In genomic region chr7:64424861-64425260, GRCm38 (mm10) we compare ENCODE assay signal across 12 mouse cellular contexts. TPM values are rescaled to one million over a fixed set of nuclear protein-coding genes. Genes with fewer than 3 reads are reported as not detected.
DNase-seq lines count a peak whose midpoint lies in the region; ATAC-seq and TF ChIP-seq lines count a peak whose summit lies in the region.
"Had no signal": no experiment of that assay in that cellular context is flagged by ENCODE, and none has a peak within 500 bp of the region (broad histone marks: within the 10 kb centered on the region; RNA-seq: fewer than 3 reads in every experiment).

No protein-coding gene starts in this region.

- no peak overlapping the region for H3K4me3 ChIP-seq in hindbrain, embryonic 11.5 days (ENCODE audit: low read depth, low read length)
- no peak overlapping the region for H3K4me3 ChIP-seq in hindbrain, embryonic 10.5 days
- H3K4me3 ChIP-seq in liver, postnatal 0 days (ENCODE audit: low read depth, low read length), result no peak overlapping the region
- no peak overlapping the region for H3K4me3 ChIP-seq in liver, embryonic 11.5 days (ENCODE audit: low read depth, low read length)
- H3K4me3 ChIP-seq: heart, embryonic 10.5 days; liver, embryonic 12.5 days had no signal

- WGBS in hindbrain, embryonic 11.5 days, result 64% methylated on average over 5 of the region's 5 CpGs
- 65% methylated on average over 5 of the region's 5 CpGs for WGBS in hindbrain, embryonic 10.5 days
- 60% methylated on average over 5 of the region's 5 CpGs for WGBS in liver, postnatal 0 days (ENCODE audit: insufficient replicate concordance)
- WGBS in liver, embryonic 11.5 days, result 69% methylated on average over 5 of the region's 5 CpGs

- no peaks in the 10 kb centered on the region for H3K9me3 ChIP-seq in hindbrain, embryonic 11.5 days (ENCODE audit: control insufficient read depth, low read length)
- H3K9me3 ChIP-seq in hindbrain, embryonic 10.5 days, result no peaks in the 10 kb centered on the region
- H3K9me3 ChIP-seq in liver, postnatal 0 days (ENCODE audit: low read length), result no peaks in the 10 kb centered on the region
- H3K9me3 ChIP-seq in liver, embryonic 11.5 days (ENCODE audit: control insufficient read depth, low read length), result no peaks in the 10 kb centered on the region
- H3K9me3 ChIP-seq: heart, embryonic 10.5 days; liver, embryonic 12.5 days had no signal

- H3K4me2 ChIP-seq in hindbrain, embryonic 11.5 days (replicated peaks; ENCODE audit: low read depth, low read length), result no peak overlapping the region
- no peak overlapping the region for H3K4me2 ChIP-seq in liver, postnatal 0 days (ENCODE audit: low read depth, low read length)
- H3K4me2 ChIP-seq in liver, embryonic 11.5 days, result no peak overlapping the region
- H3K4me2 ChIP-seq: liver, embryonic 12.5 days; midbrain, embryonic 11.5 days had no signal

- H3K27ac ChIP-seq in hindbrain, embryonic 11.5 days (ENCODE audit: low read depth, low read length), result no peak overlapping the region
- no peak overlapping the region for H3K27ac ChIP-seq in hindbrain, embryonic 10.5 days
- H3K27ac ChIP-seq in liver, postnatal 0 days (ENCODE audit: low read depth), result no peak overlapping the region
- H3K27ac ChIP-seq in liver, embryonic 11.5 days (ENCODE audit: low read depth, low read length), result no peak overlapping the region
- H3K27ac ChIP-seq: heart, embryonic 10.5 days; liver, embryonic 12.5 days had no signal

- DNase-seq in hindbrain, embryonic 11.5 days (ENCODE audit: low spot score), result peak; percentile 12
- DNase-seq in hindbrain, embryonic 10.5 days (ENCODE audit: low spot score), result no peak
- no peak for DNase-seq in liver, postnatal 0 days
- DNase-seq in liver, embryonic 11.5 days (ENCODE audit: low spot score), result no peak
- peak; percentile 62 to 65 for DNase-seq in cerebellum, adult 18-20 months
- peak; percentile 75 for DNase-seq in retina, postnatal 1 day
- DNase-seq in heart, postnatal 10 days, result no peak
- no peak for DNase-seq in right cerebral cortex, postnatal 4 days

- no peak for TF ChIP-seq EP300 in liver, postnatal 0 days (IDR thresholded peaks at IDR 0.05; ENCODE audit: low read depth)

- TF ChIP-seq CTCF in liver, postnatal 0 days (IDR thresholded peaks at IDR 0.05; ENCODE audit: low read depth), result peak; percentile 32

- no peak overlapping the region for H3K9ac ChIP-seq in hindbrain, embryonic 11.5 days (ENCODE audit: low read depth, low read length)
- H3K9ac ChIP-seq in liver, postnatal 0 days (replicated peaks), result no peak overlapping the region
- H3K9ac ChIP-seq in liver, embryonic 11.5 days (ENCODE audit: low read depth, low read length), result no peak overlapping the region
- H3K9ac ChIP-seq: liver, embryonic 12.5 days had no signal

- no peaks in the 10 kb centered on the region for H3K4me1 ChIP-seq in hindbrain, embryonic 11.5 days (replicated peaks; ENCODE audit: control insufficient read depth, insufficient read depth, low read length)
- H3K4me1 ChIP-seq in hindbrain, embryonic 10.5 days (replicated peaks), result no peaks in the 10 kb centered on the region
- H3K4me1 ChIP-seq in liver, postnatal 0 days (ENCODE audit: insufficient read depth), result no peaks in the 10 kb centered on the region
- H3K4me1 ChIP-seq in liver, embryonic 11.5 days (replicated peaks; ENCODE audit: control insufficient read depth, insufficient read depth, low read length), result no peaks in the 10 kb centered on the region
- H3K4me1 ChIP-seq: heart, embryonic 10.5 days; liver, embryonic 12.5 days had no signal

- no peaks in the 10 kb centered on the region for H3K36me3 ChIP-seq in hindbrain, embryonic 11.5 days (ENCODE audit: control insufficient read depth, insufficient read depth, low read length)
- no peaks in the 10 kb centered on the region for H3K36me3 ChIP-seq in hindbrain, embryonic 10.5 days
- H3K36me3 ChIP-seq in liver, postnatal 0 days (replicated peaks; ENCODE audit: insufficient read depth, low read length), result no peaks in the 10 kb centered on the region
- no peaks in the 10 kb centered on the region for H3K36me3 ChIP-seq in liver, embryonic 11.5 days (ENCODE audit: control insufficient read depth, insufficient read depth, low read length)
- H3K36me3 ChIP-seq: heart, embryonic 10.5 days; liver, embryonic 12.5 days had no signal

- no peak for ATAC-seq in hindbrain, embryonic 11.5 days (ENCODE audit: low FRiP score)
- no peak for ATAC-seq in liver, postnatal 0 days
- ATAC-seq in liver, embryonic 11.5 days (replicated peaks; ENCODE audit: low FRiP score), result no peak
- ATAC-seq: forebrain, embryonic 16.5 days; liver, embryonic 12.5 days had no signal

- no peaks in the 10 kb centered on the region for H3K27me3 ChIP-seq in hindbrain, embryonic 11.5 days (ENCODE audit: control insufficient read depth, insufficient read depth, low read length)
- no peaks in the 10 kb centered on the region for H3K27me3 ChIP-seq in hindbrain, embryonic 10.5 days (ENCODE audit: insufficient read depth, poor library complexity, severe bottlenecking)
- no peaks in the 10 kb centered on the region for H3K27me3 ChIP-seq in liver, postnatal 0 days (ENCODE audit: insufficient read depth, low read length)
- H3K27me3 ChIP-seq in liver, embryonic 11.5 days (replicated peaks; ENCODE audit: control insufficient read depth, insufficient read depth, low read length), result no peaks in the 10 kb centered on the region
- H3K27me3 ChIP-seq: liver, embryonic 12.5 days had no signal

- intact Hi-C loops in heart, postnatal 10 days (cut with DNase I), result loop anchor here (10.0 kb wide), 1 partner anchor 320 kb away; no protein-coding TSS in a partner anchor

RNA-seq across cellular contexts. Expression of gene Mcee, which starts 32.5 kb away (rescaled TPM):
- polyA plus RNA-seq in hindbrain, embryonic 11.5 days (2014; fragmentation: Nextera tagmentation; extraction: Ambion mirVana), result 37.4 and 37.5 TPM in 2 replicates
- polyA plus RNA-seq in hindbrain, embryonic 10.5 days (2016; fragmentation: Nextera tagmentation; extraction: Ambion mirVana), result 37.8 and 38.6 TPM in 2 replicates
- 101 and 118 TPM in 2 replicates for polyA plus RNA-seq in liver, postnatal 0 days (2015; fragmentation: Nextera tagmentation; extraction: Ambion mirVana)
- polyA plus RNA-seq in liver, embryonic 11.5 days (2014; fragmentation: Nextera tagmentation; extraction: Ambion mirVana), result 53.8 and 57.8 TPM in 2 replicates
- 100 to 1,000 TPM; 132 TPM for total RNA-seq in heart, postnatal 10 days (2021)

RNA-seq across cellular contexts. Expression of gene Mphosph10, which starts 32.8 kb away (rescaled TPM):
- 52.2 and 54.4 TPM in 2 replicates for polyA plus RNA-seq in hindbrain, embryonic 11.5 days (2014; fragmentation: Nextera tagmentation; extraction: Ambion mirVana)
- polyA plus RNA-seq in hindbrain, embryonic 10.5 days (2016; fragmentation: Nextera tagmentation; extraction: Ambion mirVana), result 27.2 and 46.7 TPM in 2 replicates
- 17.0 and 17.6 TPM in 2 replicates for polyA plus RNA-seq in liver, postnatal 0 days (2015; fragmentation: Nextera tagmentation; extraction: Ambion mirVana)
- polyA plus RNA-seq in liver, embryonic 11.5 days (2014; fragmentation: Nextera tagmentation; extraction: Ambion mirVana), result 73.4 and 75.8 TPM in 2 replicates
- 10 to 100 TPM; 14.1 to 14.9 TPM for total RNA-seq in heart, postnatal 10 days (2021)

RNA-seq across cellular contexts. Expression of gene Fan1, which starts 51.0 kb away (rescaled TPM):
- 6.5 and 12.0 TPM in 2 replicates for polyA plus RNA-seq in hindbrain, embryonic 11.5 days (2014; fragmentation: Nextera tagmentation; extraction: Ambion mirVana)
- 6.4 and 8.0 TPM in 2 replicates for polyA plus RNA-seq in hindbrain, embryonic 10.5 days (2016; fragmentation: Nextera tagmentation; extraction: Ambion mirVana)
- 1.5 and 1.6 TPM in 2 replicates for polyA plus RNA-seq in liver, postnatal 0 days (2015; fragmentation: Nextera tagmentation; extraction: Ambion mirVana)
- polyA plus RNA-seq in liver, embryonic 11.5 days (2014; fragmentation: Nextera tagmentation; extraction: Ambion mirVana), result 3.4 and 4.1 TPM in 2 replicates
- 1 to 10 TPM; 7.4 to 7.8 TPM for total RNA-seq in heart, postnatal 10 days (2021)

Comparison
In these comparisons a context has a peak if more than half of its experiments do, and no peak if none do; other contexts are left out.
1. DNase-seq: peak in hindbrain, embryonic 11.5 days (single experiment), cerebellum, adult 18-20 months (2 of 2) and retina, postnatal 1 day (single experiment); none in hindbrain, embryonic 10.5 days (single experiment), liver, postnatal 0 days (single experiment), liver, embryonic 11.5 days (single experiment), heart, postnatal 10 days (0 of 2) and right cerebral cortex, postnatal 4 days (single experiment).